Mouse (Mus musculus): ENCODE data around the gene Spon1. TPM values are rescaled to one million over a fixed set of nuclear protein-coding genes. Genes with fewer than 3 reads are reported as not detected.

Gene Spon1
- polyA plus RNA-seq, 1 experiment from 2014 or later = 3.2 TPM

DNA sequence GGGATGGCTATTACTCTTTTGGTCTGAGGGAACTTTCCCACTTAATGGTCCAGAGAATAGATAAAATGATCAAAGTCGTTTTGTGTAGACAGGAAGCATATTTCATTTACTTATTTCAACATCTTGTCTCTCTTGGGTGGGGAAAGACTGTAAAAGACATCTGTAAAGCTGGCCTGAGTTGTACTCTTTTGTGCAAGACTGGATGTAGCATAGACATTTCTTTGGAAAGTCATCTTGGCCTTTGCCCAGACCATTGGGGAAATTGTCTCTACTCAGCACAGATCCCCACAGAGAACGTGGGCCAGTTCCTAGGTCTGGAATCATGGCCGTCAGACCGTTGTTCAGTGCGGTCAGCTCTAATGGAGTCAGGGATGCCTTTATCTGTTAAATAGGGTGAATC, 112.1 kb downstream of the Spon1 start:
- ATAC-seq = no peak
- WGBS = 80% methylated on average over 5 of the region's 5 CpGs
- Histone ChIP-seq H3K4me1 (replicated peaks; ENCODE audit: control insufficient read depth, insufficient read depth, low read length) (no peaks in the 10 kb centered on the region), H3K4me3 (ENCODE audit: low read depth, low read length) (no peak overlapping the region), H3K4me2 (replicated peaks; ENCODE audit: low read depth) (no peak overlapping the region), H3K9me3 (ENCODE audit: control insufficient read depth) (no peaks in the 10 kb centered on the region), H3K36me3 (ENCODE audit: control insufficient read depth, insufficient read depth) (no peaks in the 10 kb centered on the region), H3K9ac (ENCODE audit: low read depth, low read length) (no peak overlapping the region), H3K27ac (ENCODE audit: low read depth, low read length) (no peak overlapping the region), H3K27me3 (replicated peaks; ENCODE audit: control insufficient read depth, insufficient read depth, low read length) (no peaks in the 10 kb centered on the region)
- TF ChIP-seq CTCF (IDR thresholded peaks at IDR 0.05; ENCODE audit: low read depth) = no peak

DNA sequence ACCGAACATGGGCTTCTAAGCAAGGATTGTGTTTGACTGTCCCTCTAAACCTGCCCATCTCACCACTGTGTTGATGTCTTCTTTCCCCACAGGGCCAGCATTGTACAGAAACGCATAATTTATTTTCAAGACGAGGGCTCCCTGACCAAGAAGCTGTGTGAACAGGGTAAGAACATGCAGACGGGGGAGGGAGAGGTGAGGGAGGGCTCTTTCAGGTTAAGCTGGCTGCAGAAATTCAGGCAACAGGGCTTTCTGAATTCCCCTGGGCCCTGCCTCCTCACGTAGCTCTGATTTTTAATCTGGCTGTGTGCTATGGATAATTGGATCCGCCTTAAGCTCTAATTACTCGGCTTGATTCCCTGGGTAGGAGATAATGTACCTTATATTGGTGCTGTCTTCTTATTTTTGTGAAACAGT, 113.3 kb downstream of the Spon1 start:
- TF ChIP-seq CTCF (IDR thresholded peaks at IDR 0.05; ENCODE audit: low read depth) = no peak
- no peaks in the 10 kb centered on the region for H3K36me3 ChIP-seq (ENCODE audit: control insufficient read depth, insufficient read depth)
- 79% methylated on average over 7 of the region's 7 CpGs for WGBS

DNA sequence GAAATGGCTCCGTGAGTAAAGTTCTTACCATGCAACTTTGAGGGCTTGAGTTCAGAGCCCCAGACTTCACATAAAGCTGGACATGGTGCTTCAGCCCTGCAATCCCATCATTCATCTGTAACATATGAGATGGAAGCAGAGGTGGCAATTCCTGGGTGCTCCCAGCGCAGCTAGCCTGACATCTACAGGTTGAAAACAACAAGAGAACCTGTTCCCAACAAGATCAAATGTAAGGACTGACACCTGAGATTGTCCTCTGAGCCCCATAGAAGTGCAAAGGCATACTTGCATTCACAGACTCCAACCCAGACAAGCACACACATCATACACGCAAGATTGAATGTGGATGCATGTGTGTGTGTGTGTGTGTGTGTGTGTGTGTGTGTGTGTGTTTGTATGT, 114.2 kb downstream of the Spon1 start:
- Histone ChIP-seq H3K27me3 (replicated peaks; ENCODE audit: control insufficient read depth, insufficient read depth, low read length) (no peaks in the 10 kb centered on the region), H3K9ac (ENCODE audit: low read depth, low read length) (no peak overlapping the region), H3K4me2 (replicated peaks; ENCODE audit: low read depth) (no peak overlapping the region), H3K27ac (ENCODE audit: low read depth, low read length) (no peak overlapping the region), H3K9me3 (ENCODE audit: control insufficient read depth) (no peaks in the 10 kb centered on the region), H3K36me3 (ENCODE audit: control insufficient read depth, insufficient read depth) (no peaks in the 10 kb centered on the region), H3K4me3 (ENCODE audit: low read depth, low read length) (no peak overlapping the region), H3K4me1 (replicated peaks; ENCODE audit: control insufficient read depth, insufficient read depth, low read length) (no peaks in the 10 kb centered on the region)
- no peak for ATAC-seq
- TF ChIP-seq CTCF (IDR thresholded peaks at IDR 0.05; ENCODE audit: low read depth) = peak; percentile 61
- WGBS = 78% methylated on average over 3 of the region's 3 CpGs

More for the DNA sequence above, 113.3 kb downstream of the Spon1 start:
- ATAC-seq = no peak
- H3K27ac ChIP-seq (ENCODE audit: low read depth, low read length) = no peak overlapping the region
- H3K4me2 ChIP-seq (replicated peaks; ENCODE audit: low read depth) = no peak overlapping the region
- H3K9ac ChIP-seq (ENCODE audit: low read depth, low read length) = no peak overlapping the region
- H3K27me3 ChIP-seq (replicated peaks; ENCODE audit: control insufficient read depth, insufficient read depth, low read length) = no peaks in the 10 kb centered on the region
- H3K4me3 ChIP-seq (ENCODE audit: low read depth, low read length) = no peak overlapping the region
- H3K9me3 ChIP-seq (ENCODE audit: control insufficient read depth) = no peaks in the 10 kb centered on the region
- H3K4me1 ChIP-seq (replicated peaks; ENCODE audit: control insufficient read depth, insufficient read depth, low read length) = no peaks in the 10 kb centered on the region

DNA sequence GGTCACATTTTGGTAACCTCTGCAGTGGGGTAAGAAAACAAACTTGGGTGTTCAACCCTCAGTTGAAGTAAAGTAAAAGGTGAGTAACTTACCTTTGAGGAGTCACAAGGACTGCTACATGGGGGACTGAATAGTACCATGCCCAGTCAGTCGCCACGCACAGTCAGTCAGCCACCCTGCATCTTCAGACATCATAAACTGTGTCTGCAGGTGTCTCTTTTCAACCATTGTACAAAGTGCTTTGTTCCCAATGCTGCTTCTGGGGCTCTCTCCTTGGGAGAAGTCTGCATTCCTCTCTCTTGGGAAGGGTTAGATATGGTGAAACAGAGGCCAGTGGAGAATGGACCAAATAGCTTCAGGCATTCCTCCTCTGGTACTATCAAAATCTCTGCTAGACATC, 125.0 kb downstream of the Spon1 start:
- TF ChIP-seq CTCF (IDR thresholded peaks at IDR 0.05; ENCODE audit: low read depth) = no peak
- WGBS = 93% methylated on average over 2 of the region's 2 CpGs
- no peak overlapping the region for H3K27ac ChIP-seq (ENCODE audit: low read depth, low read length)

DNA sequence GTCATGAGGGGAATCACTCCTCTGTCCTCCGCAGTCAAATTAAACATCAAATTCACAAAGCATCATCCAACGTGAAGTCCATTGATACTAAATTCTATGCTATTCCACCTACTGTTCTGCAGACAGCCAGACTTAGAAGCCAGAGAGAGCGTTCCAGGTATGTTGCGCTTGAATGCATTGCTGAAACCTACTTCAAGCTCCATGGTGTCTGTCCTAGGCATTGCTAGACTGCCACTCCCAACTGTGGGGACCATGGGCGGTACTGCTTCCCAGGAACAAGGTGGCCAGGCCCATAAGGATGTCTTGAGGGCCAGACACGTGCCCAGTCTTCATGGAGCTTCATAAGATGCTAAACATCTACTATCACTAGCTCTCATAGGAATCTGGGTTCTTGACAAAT, 125.7 kb downstream of the Spon1 start:
- H3K4me1 ChIP-seq (replicated peaks; ENCODE audit: control insufficient read depth, insufficient read depth, low read length) = no peaks in the 10 kb centered on the region
- H3K4me3 ChIP-seq (ENCODE audit: low read depth, low read length) = no peak overlapping the region
- no peaks in the 10 kb centered on the region for H3K9me3 ChIP-seq (ENCODE audit: control insufficient read depth)
- no peak overlapping the region for H3K4me2 ChIP-seq (replicated peaks; ENCODE audit: low read depth)
- H3K27me3 ChIP-seq (replicated peaks; ENCODE audit: control insufficient read depth, insufficient read depth, low read length) = no peaks in the 10 kb centered on the region
- no peak for ATAC-seq
- 86% methylated on average over 6 of the region's 6 CpGs for WGBS
- no peaks in the 10 kb centered on the region for H3K36me3 ChIP-seq (ENCODE audit: control insufficient read depth, insufficient read depth)
- no peak for TF ChIP-seq CTCF (IDR thresholded peaks at IDR 0.05; ENCODE audit: low read depth)
- H3K27ac ChIP-seq (ENCODE audit: low read depth, low read length) = no peak overlapping the region
- no peak overlapping the region for H3K9ac ChIP-seq (ENCODE audit: low read depth, low read length)

More for the DNA sequence above, 125.0 kb downstream of the Spon1 start:
- Histone ChIP-seq H3K36me3 (ENCODE audit: control insufficient read depth, insufficient read depth) (no peaks in the 10 kb centered on the region), H3K27me3 (replicated peaks; ENCODE audit: control insufficient read depth, insufficient read depth, low read length) (no peaks in the 10 kb centered on the region), H3K9ac (ENCODE audit: low read depth, low read length) (no peak overlapping the region), H3K4me3 (ENCODE audit: low read depth, low read length) (no peak overlapping the region), H3K4me1 (replicated peaks; ENCODE audit: control insufficient read depth, insufficient read depth, low read length) (no peaks in the 10 kb centered on the region), H3K9me3 (ENCODE audit: control insufficient read depth) (no peaks in the 10 kb centered on the region), H3K4me2 (replicated peaks; ENCODE audit: low read depth) (no peak overlapping the region)
- ATAC-seq = no peak

DNA sequence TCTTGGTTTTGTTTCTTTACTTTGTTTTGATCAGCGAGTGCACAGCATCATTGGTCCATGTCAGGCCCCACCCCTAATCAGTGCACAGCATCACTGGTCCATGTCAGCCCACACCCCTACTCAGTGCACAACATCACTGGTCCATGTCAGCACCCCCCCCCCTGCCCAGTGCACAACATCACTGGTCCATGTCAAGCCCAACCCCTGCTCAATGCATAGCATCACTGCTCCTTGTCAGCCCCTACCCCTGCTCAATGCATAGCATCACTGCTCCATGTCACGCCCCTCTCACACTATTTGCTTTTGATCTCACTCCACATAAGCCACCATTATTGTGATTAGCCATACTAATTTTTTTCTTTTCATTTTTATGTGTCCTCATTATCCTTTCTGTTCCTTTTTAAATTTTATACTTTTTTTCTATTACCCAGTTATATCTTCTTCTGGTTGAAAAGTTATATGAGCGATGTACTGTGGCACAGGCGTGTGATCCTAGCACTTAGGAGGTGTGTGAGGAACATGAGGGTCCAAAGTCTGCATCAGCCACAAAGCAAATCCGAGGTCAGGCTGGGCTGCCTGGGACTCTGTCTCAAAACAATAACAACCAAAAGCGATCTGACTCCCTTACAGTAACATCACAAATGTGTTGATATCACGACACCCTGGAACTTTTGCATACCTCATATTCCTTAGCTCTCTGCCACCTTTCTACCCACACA, 128.3 kb downstream of the Spon1 start:
- H3K9ac ChIP-seq (ENCODE audit: low read depth, low read length) = no peak overlapping the region
- no peak for TF ChIP-seq CTCF (IDR thresholded peaks at IDR 0.05; ENCODE audit: low read depth)
- WGBS = 58% methylated on average over 7 of the region's 7 CpGs
- H3K36me3 ChIP-seq (ENCODE audit: control insufficient read depth, insufficient read depth) = no peaks in the 10 kb centered on the region
- no peaks in the 10 kb centered on the region for H3K4me1 ChIP-seq (replicated peaks; ENCODE audit: control insufficient read depth, insufficient read depth, low read length)
- ATAC-seq = peak; percentile 86
- H3K27ac ChIP-seq (ENCODE audit: low read depth, low read length) = no peak overlapping the region
- H3K27me3 ChIP-seq (replicated peaks; ENCODE audit: control insufficient read depth, insufficient read depth, low read length) = no peaks in the 10 kb centered on the region
- H3K4me2 ChIP-seq (replicated peaks; ENCODE audit: low read depth) = no peak overlapping the region
- no peaks in the 10 kb centered on the region for H3K9me3 ChIP-seq (ENCODE audit: control insufficient read depth)
- H3K4me3 ChIP-seq (ENCODE audit: low read depth, low read length) = no peak overlapping the region

Measured in intestine, postnatal 0 days (tissue).